Mouse (Mus musculus): ENCODE results near the gene Mob3a.

- no peak for TF ChIP-seq MYOD1 (IDR thresholded peaks at IDR 0.05; ENCODE audit: control insufficient read depth, insufficient read length, low read depth)
- TF ChIP-seq CTCF (IDR thresholded peaks at IDR 0.05; ENCODE audit: control insufficient read depth, insufficient read depth, insufficient read length), result no peak
- no peak for TF ChIP-seq MAX (IDR thresholded peaks at IDR 0.05)
- no peak for TF ChIP-seq MYOG (IDR thresholded peaks at IDR 0.05; ENCODE audit: control insufficient read depth, extremely low read depth, insufficient read length)
Measured at GRCm38 (mm10) chr10:80684984-80685383, 16.8 kb downstream of the Mob3a start.

Measured in C2C12 (cell line).